Mouse (Mus musculus): ENCODE data around the gene Lamb1. TPM values are rescaled to one million over a fixed set of nuclear protein-coding genes. Genes with fewer than 3 reads are reported as not detected.

The Lamb1 gene
- polyA plus RNA-seq, 1 experiment from 2014 or later, result 13.6 TPM

GRCm38 (mm10) chr12:31232635-31233034 is 32.4 kb upstream of the Lamb1 start:
- Histone ChIP-seq H3K9me3 (replicated peaks; ENCODE audit: control insufficient read depth, low read length) (no peaks in the 10 kb centered on the region), H3K4me2 (ENCODE audit: low read length) (no peak overlapping the region), H3K4me1 (ENCODE audit: control insufficient read depth, insufficient read depth, low read length) (no peaks in the 10 kb centered on the region), H3K36me3 (ENCODE audit: control insufficient read depth, insufficient read depth, low read length) (no peaks in the 10 kb centered on the region), H3K4me3 (ENCODE audit: low read depth, low read length) (no peak overlapping the region), H3K9ac (ENCODE audit: low read length) (no peak overlapping the region), H3K27ac (ENCODE audit: low read depth, low read length) (no peak overlapping the region), H3K27me3 (replicated peaks; ENCODE audit: control insufficient read depth, insufficient read depth, low read length) (no peaks in the 10 kb centered on the region)
- ATAC-seq (no peak), DNase-seq (ENCODE audit: low spot score) (no peak)
- 90% methylated on average over 1 of the region's 1 CpGs for WGBS

- no peaks in the 10 kb centered on the region for H3K36me3 ChIP-seq (ENCODE audit: control insufficient read depth, insufficient read depth, low read length)
- WGBS, result 92% methylated on average over 6 of the region's 6 CpGs
- H3K4me3 ChIP-seq (ENCODE audit: low read depth, low read length), result no peak overlapping the region
- H3K9me3 ChIP-seq (replicated peaks; ENCODE audit: control insufficient read depth, low read length), result no peaks in the 10 kb centered on the region
- no peak overlapping the region for H3K27ac ChIP-seq (ENCODE audit: low read depth, low read length)
- no peaks in the 10 kb centered on the region for H3K27me3 ChIP-seq (replicated peaks; ENCODE audit: control insufficient read depth, insufficient read depth, low read length)
- no peak overlapping the region for H3K9ac ChIP-seq (ENCODE audit: low read length)
- no peak for DNase-seq (ENCODE audit: low spot score)
- no peak for ATAC-seq
- no peak overlapping the region for H3K4me2 ChIP-seq (ENCODE audit: low read length)
- H3K4me1 ChIP-seq (ENCODE audit: control insufficient read depth, insufficient read depth, low read length), result no peaks in the 10 kb centered on the region
These were observed 30.0 kb upstream of the Lamb1 start for GRCm38 (mm10) chr12:31235018-31235417.

- Histone ChIP-seq H3K36me3 (ENCODE audit: control insufficient read depth, insufficient read depth, low read length) (no peaks in the 10 kb centered on the region), H3K27me3 (replicated peaks; ENCODE audit: control insufficient read depth, insufficient read depth, low read length) (no peaks in the 10 kb centered on the region), H3K4me3 (ENCODE audit: low read depth, low read length) (no peak overlapping the region), H3K9ac (ENCODE audit: low read length) (no peak overlapping the region), H3K4me2 (ENCODE audit: low read length) (no peak overlapping the region), H3K4me1 (ENCODE audit: control insufficient read depth, insufficient read depth, low read length) (no peaks in the 10 kb centered on the region), H3K27ac (ENCODE audit: low read depth, low read length) (no peak overlapping the region), H3K9me3 (replicated peaks; ENCODE audit: control insufficient read depth, low read length) (no peaks in the 10 kb centered on the region)
- DNase-seq (ENCODE audit: low spot score) (no peak), ATAC-seq (no peak)
- WGBS, result 81% methylated on average over 12 of the region's 12 CpGs
These were observed 28.0 kb upstream of the Lamb1 start for GRCm38 (mm10) chr12:31236861-31237595.

GRCm38 (mm10) chr12:31239031-31239583 is 25.9 kb upstream of the Lamb1 start:
- no peak for ATAC-seq
- H3K9me3 ChIP-seq (replicated peaks; ENCODE audit: control insufficient read depth, low read length), result no peaks in the 10 kb centered on the region
- H3K36me3 ChIP-seq (ENCODE audit: control insufficient read depth, insufficient read depth, low read length), result no peaks in the 10 kb centered on the region
- H3K4me3 ChIP-seq (ENCODE audit: low read depth, low read length), result no peak overlapping the region
- no peaks in the 10 kb centered on the region for H3K4me1 ChIP-seq (ENCODE audit: control insufficient read depth, insufficient read depth, low read length)
- H3K27ac ChIP-seq (ENCODE audit: low read depth, low read length), result no peak overlapping the region
- no peaks in the 10 kb centered on the region for H3K27me3 ChIP-seq (replicated peaks; ENCODE audit: control insufficient read depth, insufficient read depth, low read length)
- no peak for DNase-seq (ENCODE audit: low spot score)
- no peak overlapping the region for H3K9ac ChIP-seq (ENCODE audit: low read length)
- 69% methylated on average over 3 of the region's 3 CpGs for WGBS
- H3K4me2 ChIP-seq (ENCODE audit: low read length), result no peak overlapping the region

GRCm38 (mm10) chr12:31239798-31240197 is 25.2 kb upstream of the Lamb1 start:
- H3K27me3 ChIP-seq (replicated peaks; ENCODE audit: control insufficient read depth, insufficient read depth, low read length), result no peaks in the 10 kb centered on the region
- no peak for ATAC-seq
- no peaks in the 10 kb centered on the region for H3K9me3 ChIP-seq (replicated peaks; ENCODE audit: control insufficient read depth, low read length)
- no peaks in the 10 kb centered on the region for H3K4me1 ChIP-seq (ENCODE audit: control insufficient read depth, insufficient read depth, low read length)
- H3K4me3 ChIP-seq (ENCODE audit: low read depth, low read length), result no peak overlapping the region
- no peak for DNase-seq (ENCODE audit: low spot score)
- no peak overlapping the region for H3K9ac ChIP-seq (ENCODE audit: low read length)
- no peaks in the 10 kb centered on the region for H3K36me3 ChIP-seq (ENCODE audit: control insufficient read depth, insufficient read depth, low read length)
- H3K4me2 ChIP-seq (ENCODE audit: low read length), result no peak overlapping the region
- 81% methylated on average over 4 of the region's 4 CpGs for WGBS
- no peak overlapping the region for H3K27ac ChIP-seq (ENCODE audit: low read depth, low read length)

GRCm38 (mm10) chr12:31240470-31240869 is 24.6 kb upstream of the Lamb1 start, which contains the start of gene Gm6993:
TSS of gene Gm6993 (plus strand) at chr12:31240770.
- no peaks in the 10 kb centered on the region for H3K27me3 ChIP-seq (replicated peaks; ENCODE audit: control insufficient read depth, insufficient read depth, low read length)
- H3K4me1 ChIP-seq (ENCODE audit: control insufficient read depth, insufficient read depth, low read length), result no peaks in the 10 kb centered on the region
- no peak within 1 kb of the TSS for H3K9ac ChIP-seq (ENCODE audit: low read length)
- 92% methylated on average over 5 of the region's 5 CpGs for WGBS
- ATAC-seq, result no peak
- no peaks in the 10 kb centered on the region for H3K9me3 ChIP-seq (replicated peaks; ENCODE audit: control insufficient read depth, low read length)
- no peak within 1 kb of the TSS for H3K4me3 ChIP-seq (ENCODE audit: low read depth, low read length)
- no peak for DNase-seq (ENCODE audit: low spot score)
- no peak within 1 kb of the TSS for H3K27ac ChIP-seq (ENCODE audit: low read depth, low read length)
- H3K36me3 ChIP-seq (ENCODE audit: control insufficient read depth, insufficient read depth, low read length), result no peaks in the 10 kb centered on the region
- no peak within 1 kb of the TSS for H3K4me2 ChIP-seq (ENCODE audit: low read length)

- no peaks in the 10 kb centered on the region for H3K4me1 ChIP-seq (ENCODE audit: control insufficient read depth, insufficient read depth, low read length)
- no peaks in the 10 kb centered on the region for H3K36me3 ChIP-seq (ENCODE audit: control insufficient read depth, insufficient read depth, low read length)
- WGBS, result 79% methylated on average over 6 of the region's 6 CpGs
- no peak overlapping the region for H3K4me3 ChIP-seq (ENCODE audit: low read depth, low read length)
- H3K4me2 ChIP-seq (ENCODE audit: low read length), result no peak overlapping the region
- H3K27me3 ChIP-seq (replicated peaks; ENCODE audit: control insufficient read depth, insufficient read depth, low read length), result no peaks in the 10 kb centered on the region
- DNase-seq (ENCODE audit: low spot score) (no peak), ATAC-seq (no peak)
- no peaks in the 10 kb centered on the region for H3K9me3 ChIP-seq (replicated peaks; ENCODE audit: control insufficient read depth, low read length)
- H3K9ac ChIP-seq (ENCODE audit: low read length), result no peak overlapping the region
- no peak overlapping the region for H3K27ac ChIP-seq (ENCODE audit: low read depth, low read length)
These were observed 23.3 kb upstream of the Lamb1 start for GRCm38 (mm10) chr12:31241595-31242342.

GRCm38 (mm10) chr12:31244001-31244400 is 21.0 kb upstream of the Lamb1 start:
- 85% methylated on average over 2 of the region's 2 CpGs for WGBS
- Histone ChIP-seq H3K9ac (ENCODE audit: low read length) (no peak overlapping the region), H3K4me1 (ENCODE audit: control insufficient read depth, insufficient read depth, low read length) (no peaks in the 10 kb centered on the region), H3K36me3 (ENCODE audit: control insufficient read depth, insufficient read depth, low read length) (no peaks in the 10 kb centered on the region), H3K9me3 (replicated peaks; ENCODE audit: control insufficient read depth, low read length) (no peaks in the 10 kb centered on the region), H3K4me2 (ENCODE audit: low read length) (no peak overlapping the region), H3K27me3 (replicated peaks; ENCODE audit: control insufficient read depth, insufficient read depth, low read length) (no peaks in the 10 kb centered on the region), H3K27ac (ENCODE audit: low read depth, low read length) (no peak overlapping the region), H3K4me3 (ENCODE audit: low read depth, low read length) (no peak overlapping the region)
- no peak for ATAC-seq
- DNase-seq (ENCODE audit: low spot score), result no peak

GRCm38 (mm10) chr12:31244691-31245090 is 20.3 kb upstream of the Lamb1 start:
- H3K4me3 ChIP-seq (ENCODE audit: low read depth, low read length), result no peak overlapping the region
- DNase-seq (ENCODE audit: low spot score) (no peak), ATAC-seq (no peak)
- H3K9ac ChIP-seq (ENCODE audit: low read length), result no peak overlapping the region
- no peaks in the 10 kb centered on the region for H3K4me1 ChIP-seq (ENCODE audit: control insufficient read depth, insufficient read depth, low read length)
- H3K27ac ChIP-seq (ENCODE audit: low read depth, low read length), result no peak overlapping the region
- H3K4me2 ChIP-seq (ENCODE audit: low read length), result no peak overlapping the region
- WGBS, result 91% methylated on average over 3 of the region's 3 CpGs
- no peaks in the 10 kb centered on the region for H3K9me3 ChIP-seq (replicated peaks; ENCODE audit: control insufficient read depth, low read length)
- H3K36me3 ChIP-seq (ENCODE audit: control insufficient read depth, insufficient read depth, low read length), result no peaks in the 10 kb centered on the region
- H3K27me3 ChIP-seq (replicated peaks; ENCODE audit: control insufficient read depth, insufficient read depth, low read length), result no peaks in the 10 kb centered on the region

All from forebrain, embryonic 14.5 days (tissue).